Mouse (Mus musculus) kidney, embryonic 15.5 days (tissue): Measurements from ENCODE around the gene Snx18. TPM values are rescaled to one million over a fixed set of nuclear protein-coding genes. Genes with fewer than 3 reads are reported as not detected.

Experiments
- ATAC-seq: fragments of 200-750 bp; cut with Nextera tagmentation; replicated peaks from 2 replicates; pipeline ENCODE4 v1.8.0; 2017; ENCODE audit warnings: moderate TSS enrichment; ENCODE audit not compliant: low FRiP score
- H3K27ac ChIP-seq: fragments of 300-500 bp; sonication (generic); 2 replicates; pipeline ENCODE4 v1.5.1; 2015; ENCODE audit warnings: mild to moderate bottlenecking, inconsistent platforms
- H3K27me3 ChIP-seq: fragments of 300-500 bp; sonication (generic); 2 replicates; pipeline ENCODE4 v1.6.1; 2015; ENCODE audit warnings: inconsistent platforms
- H3K36me3 ChIP-seq: fragments of 300-500 bp; sonication (generic); 2 replicates; pipeline ENCODE4 v1.6.1; 2015; ENCODE audit warnings: inconsistent platforms
- H3K4me1 ChIP-seq: fragments of 300-500 bp; sonication (generic); 2 replicates; pipeline ENCODE4 v1.6.1; 2015; ENCODE audit warnings: inconsistent platforms
- H3K4me2 ChIP-seq: fragments of 300-500 bp; sonication (generic); 2 replicates; pipeline ENCODE4 v1.6.1; 2015; ENCODE audit warnings: moderate library complexity, mild to moderate bottlenecking, inconsistent platforms
- H3K4me3 ChIP-seq: fragments of 300-500 bp; sonication (generic); replicated peaks from 2 replicates; pipeline ENCODE4 v1.5.1; 2015; ENCODE audit warnings: mild to moderate bottlenecking, inconsistent platforms
- H3K9ac ChIP-seq: fragments of 300-500 bp; sonication (generic); 2 replicates; pipeline ENCODE4 v1.6.1; 2015; ENCODE audit warnings: mild to moderate bottlenecking, inconsistent platforms
- H3K9me3 ChIP-seq: fragments of 300-500 bp; sonication (generic); replicated peaks from 2 replicates; pipeline ENCODE4 v1.6.1; 2016; ENCODE audit warnings: inconsistent platforms
- WGBS: fragments of 180-500 bp; shearing (Covaris S2); methylation state at CpG from one replicate; pipeline ENCODE4 v1.1.7; 2015; ENCODE audit warnings: mixed read lengths; 5-methylcytosine and 5-hydroxymethylcytosine counted together
- polyA plus RNA-seq: library from polyadenylated mRNA; unstranded; fragments of >200 nt; fragmentation: Nextera tagmentation; extraction: Ambion mirVana; gene quantifications from 2 replicates; pipeline ENCODE4 v1.2.1, GENCODE M21; 2015

Gene Snx18
- 31.3 and 32.0 TPM in 2 replicates for polyA plus RNA-seq

- no peaks in the 10 kb centered on the region for H3K36me3 ChIP-seq
- no peaks in the 10 kb centered on the region for H3K27me3 ChIP-seq
- H3K4me1 ChIP-seq, result peaks cover 53% of the 10 kb centered on the region
- peak within 1 kb of the TSS; percentile 93 for H3K27ac ChIP-seq
- H3K9ac ChIP-seq, result peak within 1 kb of the TSS; percentile 85
- H3K9me3 ChIP-seq, result no peaks in the 10 kb centered on the region
- H3K4me3 ChIP-seq, result peak within 1 kb of the TSS; percentile 71
- WGBS, result under 1% methylated on average over 107 of the region's 119 CpGs
- peak; percentile 90 for ATAC-seq
- H3K4me2 ChIP-seq, result peak within 1 kb of the TSS; percentile 88
Observed at GRCm38 (mm10) chr13:113617891-113618823, at the start of gene Snx18. Gene Snx18, minus strand, starts transcription at chr13:113618564.

GRCm38 (mm10) chr13:113663883-113664282, 45.5 kb upstream of the Snx18 start:
- Histone ChIP-seq H3K36me3 (no peaks in the 10 kb centered on the region), H3K27ac (no peak overlapping the region), H3K4me1 (no peaks in the 10 kb centered on the region), H3K9me3 (no peaks in the 10 kb centered on the region), H3K27me3 (no peaks in the 10 kb centered on the region; the same call in 1 of the 2 replicates), H3K4me2 (no peak overlapping the region), H3K9ac (no peak overlapping the region), H3K4me3 (no peak overlapping the region)
- WGBS, result 74% methylated on average over 7 of the region's 7 CpGs
- ATAC-seq, result no peak

- ATAC-seq, result no peak
Observed at GRCm38 (mm10) chr13:113663151-113663779, 44.9 kb upstream of the Snx18 start, which contains the start of gene Hspb3. Gene Hspb3, minus strand, starts transcription at chr13:113663676.

GRCm38 (mm10) chr13:113661826-113662271, 43.5 kb upstream of the Snx18 start:
- H3K9me3 ChIP-seq, result no peaks in the 10 kb centered on the region
- H3K27me3 ChIP-seq, result no peaks in the 10 kb centered on the region
- no peak overlapping the region for H3K4me2 ChIP-seq
- H3K4me3 ChIP-seq, result no peak overlapping the region
- H3K36me3 ChIP-seq, result no peaks in the 10 kb centered on the region
- WGBS, result 61% methylated on average over 7 of the region's 7 CpGs
- H3K4me1 ChIP-seq, result no peaks in the 10 kb centered on the region
- no peak overlapping the region for H3K27ac ChIP-seq
- no peak for ATAC-seq
- no peak overlapping the region for H3K9ac ChIP-seq

More at GRCm38 (mm10) chr13:113663151-113663779, 44.9 kb upstream of the Snx18 start, which contains the start of gene Hspb3:
- WGBS, result 67% methylated on average over 28 of the region's 28 CpGs
- no peak within 1 kb of the TSS for H3K4me3 ChIP-seq
- no peaks in the 10 kb centered on the region for H3K4me1 ChIP-seq
- no peaks in the 10 kb centered on the region for H3K9me3 ChIP-seq
- H3K27ac ChIP-seq, result no peak within 1 kb of the TSS
- no peaks in the 10 kb centered on the region for H3K36me3 ChIP-seq
- no peak within 1 kb of the TSS for H3K4me2 ChIP-seq
- no peak within 1 kb of the TSS for H3K9ac ChIP-seq
- H3K27me3 ChIP-seq, result no peaks in the 10 kb centered on the region

GRCm38 (mm10) chr13:113660576-113661310, 42.4 kb upstream of the Snx18 start:
- H3K9me3 ChIP-seq, result no peaks in the 10 kb centered on the region
- H3K4me2 ChIP-seq, result no peak overlapping the region
- 83% methylated on average over 9 of the region's 9 CpGs for WGBS
- no peaks in the 10 kb centered on the region for H3K36me3 ChIP-seq
- no peak overlapping the region for H3K9ac ChIP-seq
- H3K4me3 ChIP-seq, result no peak overlapping the region
- H3K27ac ChIP-seq, result no peak overlapping the region
- no peaks in the 10 kb centered on the region for H3K4me1 ChIP-seq
- no peaks in the 10 kb centered on the region for H3K27me3 ChIP-seq
- no peak for ATAC-seq

- no peak overlapping the region for H3K4me3 ChIP-seq
- no peaks in the 10 kb centered on the region for H3K27me3 ChIP-seq
- no peak overlapping the region for H3K9ac ChIP-seq
- ATAC-seq, result no peak
- no peak overlapping the region for H3K4me2 ChIP-seq
- no peak overlapping the region for H3K27ac ChIP-seq
- H3K36me3 ChIP-seq, result no peaks in the 10 kb centered on the region
- H3K9me3 ChIP-seq, result no peaks in the 10 kb centered on the region
- H3K4me1 ChIP-seq, result no peaks in the 10 kb centered on the region
- 80% methylated on average over 7 of the region's 7 CpGs for WGBS
Observed at GRCm38 (mm10) chr13:113657204-113657603, 38.8 kb upstream of the Snx18 start.

GRCm38 (mm10) chr13:113656639-113657038, 38.3 kb upstream of the Snx18 start:
- ATAC-seq, result no peak
- H3K27ac ChIP-seq, result no peak overlapping the region
- 83% methylated on average over 4 of the region's 4 CpGs for WGBS
- H3K4me3 ChIP-seq, result no peak overlapping the region
- H3K4me1 ChIP-seq, result no peaks in the 10 kb centered on the region
- no peak overlapping the region for H3K9ac ChIP-seq
- no peaks in the 10 kb centered on the region for H3K27me3 ChIP-seq
- no peak overlapping the region for H3K4me2 ChIP-seq
- no peaks in the 10 kb centered on the region for H3K9me3 ChIP-seq
- no peaks in the 10 kb centered on the region for H3K36me3 ChIP-seq

- Histone ChIP-seq H3K4me1 (no peaks in the 10 kb centered on the region), H3K9me3 (no peaks in the 10 kb centered on the region), H3K4me3 (no peak overlapping the region), H3K9ac (no peak overlapping the region), H3K4me2 (no peak overlapping the region), H3K27ac (no peak overlapping the region), H3K27me3 (no peaks in the 10 kb centered on the region), H3K36me3 (no peaks in the 10 kb centered on the region)
- WGBS, result 92% methylated on average over 4 of the region's 4 CpGs
- ATAC-seq, result no peak
Observed at GRCm38 (mm10) chr13:113655511-113655910, 37.1 kb upstream of the Snx18 start.

- 82% methylated on average over 11 of the region's 11 CpGs for WGBS
- no peak for ATAC-seq
Observed at GRCm38 (mm10) chr13:113640944-113641597, 22.7 kb upstream of the Snx18 start.

GRCm38 (mm10) chr13:113638914-113639313, 20.6 kb upstream of the Snx18 start:
- Histone ChIP-seq H3K4me2 (0 out of 2 replicates have a peak overlapping the region, but pooled peaks have one; percentile 14), H3K27me3 (no peaks in the 10 kb centered on the region), H3K9ac (no peak overlapping the region; the same call in 1 of the 2 replicates), H3K36me3 (no peaks in the 10 kb centered on the region), H3K4me3 (no peak overlapping the region), H3K4me1 (no peaks in the 10 kb centered on the region), H3K9me3 (no peaks in the 10 kb centered on the region), H3K27ac (no peak overlapping the region)
- WGBS, result 27% methylated on average over 7 of the region's 7 CpGs
- no peak for ATAC-seq

More at GRCm38 (mm10) chr13:113640944-113641597, 22.7 kb upstream of the Snx18 start:
- H3K4me2 ChIP-seq, result no peak overlapping the region
- H3K4me3 ChIP-seq, result no peak overlapping the region
- no peaks in the 10 kb centered on the region for H3K4me1 ChIP-seq
- H3K9me3 ChIP-seq, result no peaks in the 10 kb centered on the region
- no peaks in the 10 kb centered on the region for H3K36me3 ChIP-seq
- H3K27ac ChIP-seq, result no peak overlapping the region
- no peaks in the 10 kb centered on the region for H3K27me3 ChIP-seq
- H3K9ac ChIP-seq, result no peak overlapping the region

- no peak overlapping the region for H3K27ac ChIP-seq
- 77% methylated on average over 17 of the region's 17 CpGs for WGBS
- H3K4me2 ChIP-seq, result no peak overlapping the region
- no peaks in the 10 kb centered on the region for H3K27me3 ChIP-seq
- ATAC-seq, result no peak
- H3K36me3 ChIP-seq, result no peaks in the 10 kb centered on the region
- no peaks in the 10 kb centered on the region for H3K4me1 ChIP-seq
- H3K9ac ChIP-seq, result no peak overlapping the region
- no peaks in the 10 kb centered on the region for H3K9me3 ChIP-seq
- H3K4me3 ChIP-seq, result no peak overlapping the region
Observed at GRCm38 (mm10) chr13:113635799-113636222, 17.4 kb upstream of the Snx18 start.
